In genomic region chr3:105750810-105751209, GRCm38 (mm10) we compare ENCODE assay signal across 1 mouse cellular context.
A peak's percentile ranks its signal among the peaks of the same experiment; 100 is the strongest.
TF ChIP-seq lines count a peak whose summit lies in the region.

No protein-coding gene starts in this region.

TF ChIP-seq in MEL, 35 proteins besides CTCF, POLR2A, EP300 and RAD21 (continued from another document):
- TF ChIP-seq BHLHE40 (IDR thresholded peaks at IDR 0.05; ENCODE audit: borderline replicate concordance, low read depth, low read length) (no peak), MAFK (IDR thresholded peaks at IDR 0.05; ENCODE audit: borderline replicate concordance, low read depth, low read length) (no peak), JUND (IDR thresholded peaks at IDR 0.05; ENCODE audit: low read depth, low read length) (no peak), MAX (IDR thresholded peaks at IDR 0.05; ENCODE audit: low read length) (no peak), MYB (IDR thresholded peaks at IDR 0.05; ENCODE audit: low read depth, low read length) (no peak), TBP (IDR thresholded peaks at IDR 0.05; ENCODE audit: low read depth, low read length) (no peak), ZC3H11A (IDR thresholded peaks at IDR 0.05; ENCODE audit: low read depth, low read length) (no peak), SIN3A (IDR thresholded peaks at IDR 0.05; ENCODE audit: low read length) (no peak), GABPA (IDR thresholded peaks at IDR 0.05; ENCODE audit: low read depth, low read length) (no peak), ZNF384 (IDR thresholded peaks at IDR 0.05; ENCODE audit: low read depth, low read length) (no peak), MEF2A (IDR thresholded peaks at IDR 0.05; ENCODE audit: extremely low read depth, insufficient replicate concordance, low read depth, low read length, poor library complexity, severe bottlenecking) (no peak), MXI1 (IDR thresholded peaks at IDR 0.05; ENCODE audit: low read depth, low read length) (no peak), NELFE (IDR thresholded peaks at IDR 0.05; ENCODE audit: low read depth, low read length) (no peak), KAT2A (conservative IDR thresholded peaks at IDR 0.05; ENCODE audit: low read depth, low read length) (no peak), UBTF (IDR thresholded peaks at IDR 0.05; ENCODE audit: borderline replicate concordance, insufficient read depth, low read depth, low read length) (no peak), E2F4 (IDR thresholded peaks at IDR 0.05; ENCODE audit: borderline replicate concordance, low read depth, low read length) (no peak), TAL1 (IDR thresholded peaks at IDR 0.05; ENCODE audit: low read length) (peak; percentile 42; the same call in 1 of the 2 replicates), ZKSCAN1 (IDR thresholded peaks at IDR 0.05; ENCODE audit: low read depth, low read length) (no peak), TCF12 (IDR thresholded peaks at IDR 0.05; ENCODE audit: low read depth, low read length) (peak; percentile 73; the same call in 1 of the 2 replicates), CHD2 (IDR thresholded peaks at IDR 0.05; ENCODE audit: low read length) (no peak), HCFC1 (IDR thresholded peaks at IDR 0.05; ENCODE audit: low read depth, low read length) (no peak)
